Mouse (Mus musculus): ENCODE results near the gene Itgb4.
"Not testable (repeated sequence)": the region's sequence is repeated elsewhere in the genome, so short reads cannot be mapped to it uniquely, and the experiment has no call there.

The Itgb4 gene

DNA sequence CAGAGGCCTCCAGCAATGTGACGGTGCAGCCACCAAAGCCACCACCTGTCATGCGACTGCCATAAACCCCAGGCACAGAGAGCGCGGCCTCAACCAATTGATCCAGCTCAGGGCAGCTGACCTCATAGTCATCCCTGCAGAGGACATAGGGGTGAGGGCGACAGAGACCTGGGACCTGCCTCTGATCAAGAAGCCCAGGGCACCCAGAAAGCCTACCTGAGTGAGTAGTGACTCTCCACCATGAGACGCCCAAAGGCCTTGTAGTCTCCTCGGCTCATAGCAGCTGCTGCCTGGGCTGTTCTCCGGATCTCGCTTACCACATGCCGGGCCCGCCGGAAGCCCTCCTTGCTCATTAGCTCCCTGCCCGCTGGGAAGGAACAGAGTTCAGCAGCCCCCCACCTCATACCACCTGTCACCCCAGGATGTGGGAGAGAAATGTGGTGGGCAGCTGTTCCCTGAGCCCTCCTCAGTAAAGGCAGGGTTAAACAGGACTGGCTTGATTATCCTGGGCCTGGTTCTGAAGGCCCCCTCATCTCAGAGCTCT is 34.4 kb downstream of the Itgb4 start:
- DNase-seq (ENCODE audit: low spot score) = no peak

DNA sequence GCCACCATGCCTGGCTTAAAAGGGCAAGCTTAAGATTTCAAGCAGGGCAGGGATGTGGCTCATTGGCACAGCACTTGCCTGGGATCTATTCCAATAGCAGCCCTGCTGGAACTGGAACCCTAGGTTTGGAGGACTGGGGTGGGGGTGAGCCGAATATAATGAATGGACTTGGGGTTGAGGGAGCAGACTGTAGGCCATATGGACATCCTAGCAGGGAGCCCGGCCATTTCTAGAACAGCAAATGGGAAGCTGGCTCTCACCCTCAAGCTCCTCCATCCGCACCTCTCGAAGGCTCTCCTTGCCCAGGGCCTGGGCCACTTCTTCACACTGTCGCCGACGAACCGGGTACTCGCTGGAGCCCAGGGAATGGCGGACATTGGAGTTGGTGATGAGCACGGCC is 35.2 kb downstream of the Itgb4 start:
- DNase-seq (ENCODE audit: low spot score) = no peak

DNA sequence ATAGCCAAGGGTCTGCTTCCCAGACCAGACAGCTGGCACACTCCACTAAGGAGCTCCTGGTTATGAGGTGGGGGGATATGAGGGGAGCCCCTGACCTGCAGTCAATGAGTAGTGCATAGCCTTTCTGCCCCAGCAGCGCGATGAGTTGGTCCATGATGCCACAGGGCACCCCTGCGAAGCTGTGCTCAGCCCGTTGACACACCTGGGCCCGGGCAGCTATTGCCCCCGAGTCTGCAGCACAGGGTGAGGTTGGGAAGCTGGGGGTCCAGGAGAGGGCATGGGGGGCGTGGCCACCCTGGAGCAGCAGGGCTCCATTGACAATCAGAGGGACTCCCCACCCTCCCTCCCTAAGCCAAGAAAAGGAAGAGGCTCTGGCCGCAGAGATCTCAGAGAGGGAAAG is 35.6 kb downstream of the Itgb4 start:
- DNase-seq (ENCODE audit: low spot score) = no peak

DNA sequence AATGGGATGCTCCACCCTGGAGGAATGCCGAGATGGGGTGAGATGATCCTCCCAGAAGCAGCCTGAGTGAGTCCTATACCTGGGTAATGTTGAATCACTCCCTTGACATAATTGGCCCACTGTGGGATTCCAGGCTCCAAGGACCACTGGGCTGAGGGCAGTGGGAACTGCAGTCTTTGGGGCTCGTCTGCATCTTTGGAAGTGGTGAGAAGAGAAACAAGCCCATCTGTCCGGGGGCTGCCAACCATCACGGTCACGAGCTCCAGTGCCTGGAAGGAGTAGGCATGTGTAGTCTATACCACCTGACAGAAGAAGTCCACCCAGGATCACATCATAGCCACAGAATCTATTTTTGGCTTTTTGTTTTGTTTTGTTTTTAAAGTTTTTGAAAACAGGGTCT is 36.4 kb downstream of the Itgb4 start:
- no peak for DNase-seq (ENCODE audit: low spot score)

DNA sequence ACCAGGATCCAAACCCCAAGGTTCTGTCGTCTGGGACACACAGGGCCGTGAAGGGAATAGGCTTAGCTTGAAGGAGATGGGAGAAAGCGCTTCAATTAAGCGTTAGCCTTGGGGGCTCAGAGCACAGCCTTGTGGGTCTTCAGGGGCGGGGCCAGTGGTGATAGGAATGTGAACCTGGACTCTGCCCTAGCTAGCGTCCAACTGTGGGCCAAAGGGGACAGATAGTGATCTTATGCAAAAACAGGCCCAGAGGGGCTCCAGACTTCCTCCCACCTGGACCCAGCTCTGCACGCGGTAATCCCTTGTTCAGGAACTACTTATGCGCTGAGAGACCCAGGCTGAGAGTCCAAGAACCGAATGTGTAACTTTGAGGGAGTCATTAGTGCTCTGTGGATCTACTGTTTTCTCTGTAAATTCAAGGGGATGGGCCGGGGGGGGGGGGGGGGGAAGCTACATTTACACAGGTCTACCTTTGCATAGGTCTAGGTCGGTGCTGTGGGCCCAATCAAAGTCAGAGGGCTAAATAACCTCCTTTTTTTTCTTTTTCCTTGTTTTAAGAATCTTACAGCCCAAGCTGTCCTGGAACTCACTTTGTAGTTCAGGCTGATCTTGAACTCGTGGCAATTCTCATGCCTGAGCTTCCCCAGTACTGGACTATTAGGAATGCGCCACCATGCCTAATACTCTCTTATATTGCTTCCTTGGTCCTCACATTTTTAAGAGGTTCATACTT is 37.2 kb downstream of the Itgb4 start:
- DNase-seq (ENCODE audit: low spot score) = peak; percentile 72

DNA sequence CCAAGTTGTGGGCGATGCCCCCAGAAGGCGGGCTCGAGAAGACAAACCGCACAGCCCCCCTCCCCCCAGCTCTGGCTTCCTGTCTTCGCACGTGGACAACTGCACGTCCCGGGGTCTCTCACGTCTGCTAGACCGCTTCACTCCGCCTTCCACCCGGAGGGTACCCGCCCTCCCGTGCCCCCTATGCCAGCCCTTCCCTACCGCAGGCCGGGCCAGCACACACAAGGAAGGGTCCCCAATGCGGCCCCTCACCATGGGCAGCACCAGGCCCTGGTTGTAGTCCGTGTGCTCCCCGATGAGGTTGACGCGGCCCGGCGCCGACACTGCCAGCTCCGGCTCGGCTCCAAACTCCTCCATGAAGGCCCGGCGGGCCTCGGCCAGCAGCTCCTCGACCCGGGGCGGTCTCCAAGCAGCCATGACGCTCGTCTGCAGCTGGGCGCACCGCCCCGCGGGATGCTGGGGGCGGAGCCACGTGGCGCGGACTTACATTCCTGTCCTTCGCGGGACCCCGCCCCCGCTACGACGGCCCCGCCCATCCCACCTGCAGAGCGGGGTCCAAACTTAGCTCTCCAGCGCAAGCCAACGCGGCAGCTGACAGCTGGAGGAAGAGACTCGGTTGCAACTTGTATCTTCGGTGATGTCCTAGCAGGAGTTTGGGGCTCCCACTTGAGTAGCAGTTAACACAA is 37.9 kb downstream of the Itgb4 start, which contains the start of gene Galk1:
Gene Galk1 (minus strand): TSS at position 458 of the 686 bp plus-strand sequence.
- peak; percentile 93 for DNase-seq (ENCODE audit: low spot score)

DNA sequence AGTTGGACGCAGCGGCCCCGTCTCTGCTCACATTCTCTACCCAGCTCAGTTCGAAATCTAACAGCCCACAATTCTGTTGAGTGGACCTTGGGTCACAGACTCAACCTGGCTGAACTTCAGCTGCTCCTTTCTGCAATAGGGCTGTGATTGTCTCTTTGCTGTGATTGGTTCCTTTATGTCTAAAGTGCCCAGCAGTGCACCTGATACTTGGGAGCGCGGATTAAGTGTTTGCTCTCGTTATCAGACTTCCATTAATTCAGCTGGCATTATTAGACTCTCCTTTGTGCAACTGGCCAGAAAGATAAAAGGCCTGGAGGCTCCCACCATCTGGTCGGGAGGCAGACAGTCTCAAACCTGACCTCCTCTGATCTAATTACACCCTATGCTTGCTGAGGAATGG is 40.3 kb downstream of the Itgb4 start:
- DNase-seq (ENCODE audit: low spot score) = no peak

DNA sequence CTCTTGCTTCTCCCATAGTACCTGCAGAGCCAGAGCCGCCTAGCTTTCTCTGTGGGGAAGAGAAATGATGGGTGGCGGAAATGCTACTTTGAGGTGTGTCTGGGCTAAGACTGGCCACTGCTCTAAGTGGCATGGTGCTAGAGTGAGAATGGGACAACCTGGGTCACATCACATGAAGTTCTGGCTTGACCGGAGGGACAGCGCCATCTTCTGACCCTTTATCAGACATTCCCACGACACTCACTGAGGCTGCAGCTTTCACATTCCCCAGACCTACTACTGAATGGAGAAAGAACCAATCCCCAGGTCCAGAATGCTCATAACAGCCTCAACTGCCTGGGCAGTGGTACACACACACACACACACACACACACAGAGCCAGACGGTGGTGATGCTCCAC is 43.6 kb downstream of the Itgb4 start:
- DNase-seq (ENCODE audit: low spot score) = peak; percentile 77

DNA sequence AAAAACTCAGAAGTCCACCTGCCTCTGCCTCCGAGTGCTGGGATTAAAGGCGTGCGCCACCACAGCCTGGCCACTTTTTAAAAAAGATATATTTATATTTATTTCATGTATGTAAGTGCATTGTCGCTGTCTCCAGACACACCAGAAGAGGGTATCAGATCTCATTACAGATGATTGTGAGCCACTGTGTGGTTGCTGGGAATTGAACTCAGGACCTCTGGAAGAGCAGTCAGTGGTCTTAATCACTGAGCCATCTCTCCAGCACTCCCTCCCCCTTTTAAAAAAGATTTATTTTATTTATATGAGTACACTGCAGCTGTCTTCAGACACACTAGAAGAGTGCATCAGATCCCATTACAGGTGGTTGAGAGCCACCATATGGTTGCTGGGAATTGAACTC is 44.4 kb downstream of the Itgb4 start:
- DNase-seq (ENCODE audit: low spot score) = not testable (repeated sequence)

DNA sequence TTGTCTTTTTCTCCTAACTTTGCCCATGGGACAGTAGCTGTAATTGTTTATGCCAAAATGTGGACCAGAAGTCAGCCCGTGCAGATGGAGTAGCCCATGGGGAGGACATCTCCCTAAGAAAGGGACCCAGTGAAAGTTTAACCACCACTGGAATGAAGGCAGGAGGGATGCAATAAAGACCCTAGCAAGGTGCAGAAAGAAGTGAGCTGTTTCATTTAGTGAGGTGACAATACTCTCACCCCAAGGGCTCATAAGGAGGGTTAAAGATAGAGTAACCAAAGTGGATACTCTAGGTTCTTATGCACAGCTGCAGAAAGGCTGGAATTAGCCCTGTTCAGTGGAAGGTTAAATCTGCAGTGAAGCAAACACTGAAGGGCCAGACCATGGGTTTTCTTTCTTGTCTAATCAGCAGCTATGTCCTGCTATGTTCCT is 44.9 kb downstream of the Itgb4 start:
- no peak for DNase-seq (ENCODE audit: low spot score)

DNA sequence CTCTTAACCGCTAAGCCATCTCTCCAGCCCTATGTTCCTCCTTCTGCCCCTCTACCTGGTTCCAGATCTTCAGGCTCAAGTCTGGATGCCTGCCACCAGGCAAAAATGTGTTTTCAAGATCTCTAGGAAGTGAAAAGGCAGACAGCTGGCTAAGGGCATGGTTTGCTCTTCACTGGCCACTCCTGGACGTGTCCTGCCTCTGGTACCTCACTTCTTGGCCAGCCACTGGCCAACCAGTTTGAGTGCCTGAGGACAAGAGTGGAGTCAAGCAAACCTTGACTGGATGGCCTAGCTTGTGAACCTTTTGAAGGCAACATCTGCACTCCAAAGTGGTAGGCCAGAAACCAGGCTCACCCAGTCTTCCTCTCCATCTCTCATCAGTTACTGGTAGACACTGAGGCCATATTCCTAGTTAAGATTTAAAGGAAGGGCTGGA is 45.5 kb downstream of the Itgb4 start:
- no peak for DNase-seq (ENCODE audit: low spot score)

DNA sequence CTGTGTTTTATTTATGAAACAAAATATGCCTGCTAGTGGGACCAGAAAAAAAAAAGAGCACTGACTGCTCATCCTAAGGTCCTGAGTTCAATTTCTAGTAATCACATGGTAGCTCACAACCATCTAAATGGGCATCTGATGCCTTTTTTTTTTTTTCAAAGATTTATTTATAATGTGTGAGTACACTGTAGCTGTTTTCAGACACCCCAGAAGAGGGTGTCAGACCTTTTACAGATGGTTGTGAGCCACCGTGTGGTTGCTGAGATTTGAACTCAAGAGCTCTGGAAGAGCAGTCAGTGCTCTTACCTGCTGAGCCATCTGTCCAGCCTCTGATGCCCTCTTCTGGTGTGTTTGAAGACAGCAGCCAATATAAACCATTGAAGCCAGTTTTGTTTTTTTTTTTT is 46.0 kb downstream of the Itgb4 start:
- DNase-seq (ENCODE audit: low spot score) = peak; percentile 38

DNA sequence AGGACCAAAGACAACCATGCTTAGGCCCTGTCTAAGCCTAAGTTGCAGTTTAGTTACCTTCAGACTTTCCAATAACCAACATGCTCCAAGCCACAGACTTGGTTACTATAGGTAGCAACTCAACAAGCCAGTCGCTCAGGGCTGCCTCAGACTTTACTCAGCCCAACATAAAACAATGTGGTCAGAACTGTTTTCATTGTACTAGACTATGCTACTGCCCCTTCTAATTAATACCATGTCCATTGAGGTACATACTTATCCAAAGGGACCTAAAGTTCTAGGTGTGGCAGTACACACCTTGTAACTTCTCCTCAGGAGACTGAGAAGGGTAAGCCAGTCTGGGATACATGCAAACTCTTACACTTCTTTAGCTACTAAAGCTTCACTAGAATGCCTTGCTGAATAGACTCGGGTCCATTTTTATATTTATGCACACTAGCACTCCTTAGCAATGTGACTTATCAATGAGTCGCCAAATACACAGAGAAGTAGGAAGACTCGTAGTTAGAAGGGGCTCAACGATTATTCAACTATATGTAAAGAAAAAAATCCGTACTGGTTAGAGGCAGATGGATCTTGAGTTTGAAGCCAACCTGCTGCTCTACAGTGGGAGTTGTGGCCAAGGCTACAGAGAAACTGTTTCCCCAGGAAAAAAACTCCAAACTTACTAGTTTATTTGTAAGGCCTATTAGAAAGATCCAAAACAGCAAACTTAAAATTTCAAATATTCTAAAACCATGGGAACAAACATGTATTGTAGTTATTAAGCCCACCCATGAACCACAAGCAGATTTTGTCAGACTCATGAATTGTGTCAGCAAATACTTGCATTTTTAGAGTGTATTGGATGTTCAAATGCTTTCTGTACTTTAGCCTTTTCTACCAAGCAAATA is 47.1 kb downstream of the Itgb4 start:
- DNase-seq (ENCODE audit: low spot score) = peak; percentile 60

DNA sequence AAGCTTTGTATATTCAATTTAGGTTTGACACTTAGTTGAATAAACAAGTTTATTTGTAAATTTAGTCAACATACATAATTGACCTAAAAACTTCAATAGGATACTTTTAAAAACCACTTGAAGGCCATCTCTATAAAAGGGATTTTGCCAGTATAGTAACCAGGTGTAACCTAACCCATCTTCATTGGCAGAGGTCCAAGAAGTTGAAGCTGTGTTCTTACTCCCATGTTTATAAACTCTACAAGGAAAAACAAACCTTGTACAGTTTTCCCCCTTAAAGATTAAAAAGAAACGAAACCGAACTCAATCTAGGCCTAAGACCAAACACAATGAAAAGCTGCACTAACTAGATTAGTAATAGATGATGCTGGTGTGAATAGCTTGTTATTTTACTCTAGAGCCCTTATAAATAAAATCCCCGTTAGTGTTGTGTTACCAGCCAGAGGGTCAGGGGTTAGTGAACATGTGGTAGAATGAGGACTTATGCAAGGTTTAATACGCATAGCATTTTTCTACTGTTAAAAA is 47.8 kb downstream of the Itgb4 start:
- peak; percentile 36 for DNase-seq (ENCODE audit: low spot score)

DNA sequence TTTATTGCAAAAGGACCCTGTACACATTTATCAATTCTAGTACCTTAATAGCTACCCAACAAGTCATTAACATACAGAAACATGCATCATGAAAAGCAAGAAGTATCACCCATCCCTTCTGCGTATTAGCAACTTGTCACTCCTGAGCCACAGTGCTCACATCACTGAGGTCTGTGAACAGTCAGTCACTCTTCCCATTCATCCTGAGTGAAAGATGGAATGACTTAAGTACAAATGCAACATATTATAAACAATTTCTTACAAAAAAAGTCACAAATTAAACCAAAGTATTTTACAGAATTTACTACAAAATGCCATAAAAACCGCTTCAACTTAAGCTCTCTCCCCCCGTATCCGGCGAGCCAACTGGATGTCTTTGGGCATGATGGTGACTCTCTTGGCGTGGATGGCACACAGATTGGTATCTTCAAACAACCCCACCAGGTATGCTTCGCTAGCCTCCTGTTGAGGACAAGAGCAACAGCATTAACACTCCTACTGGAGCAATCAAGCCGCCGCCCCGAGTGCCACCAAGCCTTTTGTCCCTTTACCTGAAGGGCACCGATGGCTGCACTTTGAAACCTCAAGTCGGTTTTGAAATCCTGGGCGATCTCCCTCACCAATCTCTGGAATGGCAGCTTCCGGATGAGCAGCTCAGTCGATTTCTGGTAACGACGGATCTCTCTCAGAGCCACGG is 48.7 kb downstream of the Itgb4 start:
- not testable (repeated sequence) for DNase-seq (ENCODE audit: low spot score)

DNA sequence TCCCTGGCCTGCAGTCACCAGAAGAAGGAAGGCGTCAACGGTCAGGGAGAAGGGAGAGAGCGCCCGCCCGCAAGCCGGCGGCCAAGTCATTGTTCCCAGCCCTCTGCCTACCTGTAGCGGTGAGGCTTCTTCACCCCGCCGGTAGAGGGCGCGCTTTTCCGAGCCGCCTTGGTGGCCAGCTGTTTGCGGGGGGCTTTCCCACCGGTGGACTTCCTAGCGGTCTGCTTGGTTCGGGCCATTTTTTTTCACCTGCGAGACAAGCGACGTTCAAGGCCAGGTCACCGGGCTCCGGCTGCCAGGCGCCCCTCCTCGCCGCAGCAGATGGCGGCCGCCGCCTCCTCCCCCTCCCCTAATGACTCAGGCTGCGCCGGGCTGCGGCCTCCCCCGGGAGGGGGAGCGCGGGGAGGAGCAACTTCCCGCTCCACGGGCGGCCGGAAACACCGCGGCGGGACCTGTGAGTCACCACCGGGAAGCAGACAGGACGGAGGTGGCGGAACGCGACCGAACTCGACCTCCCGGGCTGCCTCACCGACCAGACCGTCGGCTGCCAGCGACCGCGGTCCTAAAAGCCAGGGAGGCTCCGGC is 49.4 kb downstream of the Itgb4 start:
- peak; percentile 79 for DNase-seq (ENCODE audit: low spot score)

DNA sequence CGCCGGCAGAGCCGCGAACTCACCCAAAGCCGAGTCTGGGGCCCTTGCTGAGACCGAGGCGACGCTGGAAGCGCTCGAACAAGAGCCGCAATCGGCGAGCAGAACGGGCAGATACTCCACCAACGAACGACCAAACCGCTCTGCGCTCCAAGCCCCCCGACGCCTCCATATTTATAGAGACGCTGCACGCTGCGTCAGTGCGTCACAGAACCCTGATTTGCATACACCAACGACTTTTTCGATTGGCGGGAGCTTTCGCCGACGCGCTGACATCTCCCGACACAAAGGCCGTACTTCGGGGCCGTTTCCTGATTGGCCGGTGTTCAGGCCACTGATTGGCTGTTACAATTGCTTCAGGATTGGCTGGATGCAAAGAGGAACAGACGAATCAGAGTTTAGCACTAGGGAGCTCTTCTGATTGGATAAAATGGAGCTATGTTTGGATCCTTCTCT is 49.9 kb downstream of the Itgb4 start:
- DNase-seq (ENCODE audit: low spot score) = peak; percentile 99

DNA sequence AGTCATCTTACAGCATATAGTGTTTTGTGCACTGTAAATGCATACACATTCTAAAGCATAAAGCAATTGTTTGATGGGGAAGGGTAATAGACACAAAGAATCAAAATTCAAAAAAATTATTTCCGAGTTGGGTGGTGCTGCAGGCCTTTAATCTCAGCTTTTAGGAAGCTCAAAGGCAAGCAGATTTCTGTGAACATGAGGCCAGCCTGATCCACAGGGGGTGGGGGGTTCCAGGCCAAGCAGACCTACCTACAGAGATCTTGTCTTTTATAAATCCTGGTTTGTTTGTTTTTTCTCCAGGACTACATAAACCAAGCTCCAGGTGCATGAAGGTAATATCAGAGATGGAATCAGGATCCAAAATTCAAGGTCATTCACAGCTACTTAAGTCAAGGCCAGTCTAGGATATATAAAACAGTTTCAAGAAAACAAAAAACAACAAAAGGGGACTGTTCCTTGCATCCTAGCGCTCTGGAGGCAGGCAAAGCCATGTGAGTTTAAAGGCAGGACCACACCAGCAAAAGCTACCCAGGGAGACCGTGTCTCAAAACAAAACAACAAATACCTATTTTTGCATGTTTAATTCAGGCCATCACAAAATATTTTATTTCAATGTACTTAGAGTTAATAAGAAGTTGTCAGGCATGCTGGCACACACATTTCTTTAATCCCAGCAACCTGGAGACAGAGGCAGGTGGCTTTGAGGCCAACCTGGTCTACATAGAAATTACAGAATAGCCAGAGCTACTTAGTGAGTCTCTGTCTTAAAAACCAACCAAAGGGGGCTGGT is 50.7 kb downstream of the Itgb4 start:
- no peak for DNase-seq (ENCODE audit: low spot score)

DNA sequence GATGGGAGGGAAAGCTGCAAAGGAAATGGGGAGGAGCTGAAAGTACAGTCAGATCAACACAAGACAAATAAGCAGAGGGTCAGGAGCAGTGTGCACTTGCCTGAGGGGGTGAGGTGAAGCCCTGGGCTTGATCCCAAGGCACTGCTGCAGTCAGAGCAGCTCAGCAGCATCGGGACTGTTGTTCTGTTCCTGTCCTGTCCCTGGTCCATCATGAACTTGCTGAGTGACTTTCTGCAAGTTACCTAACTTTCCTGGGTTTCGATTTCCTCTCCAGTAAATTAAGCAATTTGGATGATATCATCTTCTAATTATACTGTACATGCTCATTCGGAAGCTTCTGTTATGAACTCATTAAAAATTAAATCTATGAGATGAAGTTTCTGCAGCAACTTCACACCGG is 53.2 kb downstream of the Itgb4 start, which contains the start of gene H3f3b:
Gene H3f3b (minus strand): TSS at position 207 of the 400 bp plus-strand sequence.
- DNase-seq (ENCODE audit: low spot score) = no peak
